Mouse (Mus musculus) WW6 (cell line): ENCODE data around the gene Ptpra.
A peak's percentile ranks its signal among the peaks of the same experiment; 100 is the strongest.
"Not testable (repeated sequence)": the region's sequence is repeated elsewhere in the genome, so short reads cannot be mapped to it uniquely, and the experiment has no call there.

Experiments used
- DNase-seq: peaks from one replicate; pipeline ENCODE4 v3.0.0-alpha.2; 2013; ENCODE audit warnings: low read depth, low spot score

The Ptpra gene

DNA sequence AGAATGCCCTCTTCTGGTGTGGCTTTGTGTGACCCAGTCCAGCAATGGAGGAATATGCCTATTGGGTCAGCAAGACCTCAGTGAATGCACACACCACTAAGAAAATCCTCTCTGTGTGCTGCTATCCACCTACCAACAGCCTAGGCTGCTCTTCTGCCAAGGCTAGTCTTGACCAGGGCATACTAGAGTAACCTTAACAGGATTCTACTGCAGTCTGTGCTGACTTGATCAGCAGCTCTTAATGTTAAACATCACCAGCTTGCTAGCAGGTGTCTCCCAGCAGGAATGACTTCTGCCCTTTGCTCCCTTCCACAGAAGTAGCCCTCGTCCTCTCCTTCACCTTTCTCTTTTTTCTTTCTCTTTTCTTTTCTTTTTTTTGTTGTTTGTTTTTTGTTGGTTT is 106.2 kb downstream of the Ptpra start:
- DNase-seq: no peak

DNA sequence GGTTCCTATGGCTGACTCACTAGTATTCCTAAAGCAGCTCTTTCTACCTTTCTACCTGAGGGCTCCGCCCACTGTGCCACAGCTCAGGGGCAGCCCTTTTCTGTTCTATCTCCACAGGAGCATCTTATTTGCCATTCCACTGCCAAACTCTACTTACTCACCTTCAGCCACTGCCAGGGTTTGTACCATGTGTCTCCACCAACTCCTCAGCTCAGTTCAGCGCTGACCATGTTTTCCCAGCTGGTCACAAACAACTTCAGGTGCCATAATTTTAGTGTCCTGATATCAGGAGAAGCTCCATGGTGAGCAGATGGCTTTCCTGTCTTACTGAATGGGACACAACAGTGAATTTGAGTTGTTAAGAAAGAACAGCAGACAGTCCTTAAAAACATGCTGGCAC is 107.4 kb downstream of the Ptpra start:
- no peak for DNase-seq

DNA sequence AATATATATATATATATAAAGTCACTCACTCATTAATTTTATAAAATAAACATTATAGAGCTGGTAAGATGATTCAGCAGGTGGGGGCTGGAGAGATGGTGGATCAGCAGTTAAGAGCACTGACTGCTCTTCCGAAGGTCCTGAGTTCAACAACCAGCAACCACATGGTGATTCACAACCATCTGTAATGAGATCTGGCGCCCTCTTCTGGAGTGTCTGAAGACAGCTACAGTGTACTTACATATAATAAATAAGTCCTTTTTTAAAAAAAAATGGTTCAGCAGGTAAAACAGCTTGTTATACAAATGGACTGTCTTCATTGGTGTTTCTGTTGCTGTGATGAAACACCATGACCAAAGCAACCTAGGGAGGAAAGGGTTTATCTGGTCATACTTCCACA is 107.9 kb downstream of the Ptpra start:
- DNase-seq: no peak

- DNase-seq: peak; percentile 85
Observed at GRCm38 (mm10) chr2:130563212-130564055, 113.4 kb downstream of the Ptpra start, which contains the start of gene Mrps26. Gene Mrps26, plus strand, starts transcription at chr2:130563742.

DNA sequence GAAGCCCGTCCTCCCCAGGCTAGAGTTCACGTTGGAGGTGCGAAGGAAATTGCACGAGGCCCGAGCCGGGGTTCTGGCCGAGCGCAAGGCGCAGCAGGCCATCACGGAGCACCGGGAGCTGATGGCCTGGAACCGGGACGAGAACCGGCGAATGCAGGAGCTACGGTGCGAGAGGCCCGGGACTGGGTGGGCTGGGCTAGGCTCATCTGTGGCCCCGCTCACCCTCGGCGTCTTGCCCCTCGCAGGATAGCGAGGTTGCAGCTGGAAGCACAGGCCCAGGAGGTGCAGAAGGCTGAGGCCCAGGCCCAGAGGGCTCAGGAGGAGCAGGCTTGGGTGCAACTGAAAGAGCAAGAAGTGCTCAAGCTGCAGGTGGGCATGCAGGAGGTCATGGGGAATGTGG is 114.0 kb downstream of the Ptpra start:
- DNase-seq: no peak

DNA sequence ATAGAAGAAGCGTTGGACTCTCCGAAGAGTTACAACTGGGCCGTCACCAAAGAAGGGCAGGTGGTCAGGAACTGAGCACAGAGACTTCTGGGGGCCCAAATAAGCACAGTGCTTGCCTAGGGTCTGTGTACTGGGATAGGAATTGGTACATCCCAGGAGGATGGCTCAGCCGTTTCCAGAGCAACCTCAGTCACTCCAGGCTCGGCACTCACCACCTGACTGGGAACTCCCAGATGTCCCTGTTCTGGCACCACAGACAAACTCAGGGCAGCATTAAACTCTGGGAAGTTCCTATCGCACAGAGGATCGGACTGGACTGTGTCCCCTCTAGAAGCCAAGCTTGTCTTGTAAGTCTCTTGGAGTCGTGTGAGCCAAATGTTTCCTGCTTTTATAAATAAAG is 114.9 kb downstream of the Ptpra start:
- no peak for DNase-seq

DNA sequence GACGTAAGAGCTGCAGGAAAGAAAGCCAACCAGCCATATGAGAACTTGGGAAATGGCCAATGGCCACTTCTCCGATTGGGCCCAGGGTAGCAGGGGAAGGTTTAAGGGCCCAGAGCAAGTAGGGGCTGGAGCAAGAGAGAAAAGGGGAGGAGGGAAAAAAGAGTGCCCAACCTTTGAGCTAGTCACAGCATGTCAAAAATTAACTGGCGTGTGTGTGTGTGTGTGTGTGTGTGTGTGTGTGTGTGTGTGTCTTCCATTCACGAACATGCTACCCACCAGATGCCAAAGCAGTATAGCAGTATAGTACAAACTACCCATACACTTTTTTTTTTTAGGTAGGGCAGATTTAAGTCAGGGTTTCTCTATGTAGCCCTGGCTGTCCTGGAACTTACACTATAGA is 118.8 kb downstream of the Ptpra start:
- DNase-seq: no peak

DNA sequence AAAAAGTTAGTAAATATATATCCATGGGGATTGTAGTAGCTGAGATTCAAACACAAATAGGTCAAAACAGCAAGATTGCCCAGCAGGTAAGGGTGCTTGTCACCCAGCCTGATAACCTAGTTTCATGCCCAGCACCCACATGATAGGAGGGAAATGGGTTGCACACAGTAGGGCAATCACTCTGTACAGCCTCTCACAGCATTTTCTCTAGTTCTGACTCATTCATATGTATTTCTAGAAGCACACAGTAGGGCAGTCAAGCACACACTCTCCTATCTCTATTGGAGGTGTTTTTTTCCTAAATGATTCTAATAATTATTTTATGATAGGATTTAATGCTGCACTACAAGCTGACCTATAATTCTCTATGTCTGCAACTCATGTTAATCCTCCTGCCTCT is 119.8 kb downstream of the Ptpra start:
- no peak for DNase-seq

DNA sequence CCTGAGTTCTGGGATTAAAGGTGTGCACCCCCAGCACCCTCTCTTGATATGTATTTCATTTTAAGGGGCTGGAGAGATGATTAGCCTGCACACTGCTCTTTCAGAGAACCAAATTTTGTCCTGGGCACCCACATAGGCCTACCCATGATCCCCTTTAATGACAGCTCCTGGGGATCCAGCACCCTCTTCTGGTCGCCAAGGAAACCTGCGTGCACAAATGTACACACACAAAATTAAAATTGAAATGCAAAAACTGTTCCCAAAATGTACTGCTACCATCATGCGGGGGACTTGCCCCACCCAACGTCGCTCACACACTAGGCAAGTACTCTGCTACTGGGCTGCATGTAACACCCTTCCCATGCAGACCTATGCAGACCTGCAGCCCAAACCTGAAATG is 124.9 kb downstream of the Ptpra start:
- no peak for DNase-seq

DNA sequence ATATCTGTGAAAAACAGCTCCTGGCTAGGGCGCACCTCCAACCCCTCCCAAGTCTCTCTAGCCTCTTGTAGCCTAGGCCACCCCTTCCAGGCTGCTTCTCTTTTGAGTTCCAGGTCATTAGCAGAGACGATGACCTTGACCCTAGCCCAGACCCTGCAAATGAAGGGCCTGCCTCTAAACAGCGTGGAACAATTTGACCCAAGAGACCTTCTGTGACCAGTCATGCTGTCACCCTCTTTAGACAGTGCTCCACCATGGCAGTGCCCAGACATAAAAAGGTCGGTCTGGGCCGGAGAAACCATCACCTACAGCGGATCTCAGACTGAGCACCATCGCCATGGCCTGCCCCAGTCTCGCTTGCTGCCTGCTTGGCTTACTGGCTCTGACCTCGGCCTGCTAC is 125.8 kb downstream of the Ptpra start, which contains the start of gene Oxt:
Gene Oxt, plus strand, starts transcription at position 301 of the 400 bp plus-strand sequence.
- no peak for DNase-seq

GRCm38 (mm10) chr2:130576564-130576963 is 126.5 kb downstream of the Ptpra start:
- not testable (repeated sequence) for DNase-seq

GRCm38 (mm10) chr2:130577021-130577420 is 126.9 kb downstream of the Ptpra start:
- DNase-seq: no peak

DNA sequence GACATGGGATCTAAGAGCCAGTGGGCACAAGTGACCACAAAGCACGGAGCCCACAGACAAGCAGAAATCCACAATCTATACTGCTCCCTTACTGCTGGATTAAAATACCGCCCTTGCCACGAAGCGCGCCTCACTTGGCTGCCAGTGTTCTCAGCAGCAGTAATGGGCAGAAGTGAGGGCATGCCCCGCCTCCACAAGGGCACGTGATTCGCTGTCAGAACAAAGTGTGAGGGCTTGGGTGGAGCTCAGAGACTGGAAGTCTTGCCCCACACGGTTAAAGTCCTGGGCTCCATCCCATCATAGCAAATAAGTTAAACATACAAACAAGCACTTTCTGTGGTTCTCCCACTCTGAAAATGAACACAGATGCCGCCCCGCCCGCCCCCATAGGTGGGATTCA is 127.6 kb downstream of the Ptpra start:
- DNase-seq: no peak

- peak; percentile 28 for DNase-seq
Observed at GRCm38 (mm10) chr2:130578148-130578547, 128.1 kb downstream of the Ptpra start.

GRCm38 (mm10) chr2:130579791-130580190 is 129.7 kb downstream of the Ptpra start:
- no peak for DNase-seq

DNA sequence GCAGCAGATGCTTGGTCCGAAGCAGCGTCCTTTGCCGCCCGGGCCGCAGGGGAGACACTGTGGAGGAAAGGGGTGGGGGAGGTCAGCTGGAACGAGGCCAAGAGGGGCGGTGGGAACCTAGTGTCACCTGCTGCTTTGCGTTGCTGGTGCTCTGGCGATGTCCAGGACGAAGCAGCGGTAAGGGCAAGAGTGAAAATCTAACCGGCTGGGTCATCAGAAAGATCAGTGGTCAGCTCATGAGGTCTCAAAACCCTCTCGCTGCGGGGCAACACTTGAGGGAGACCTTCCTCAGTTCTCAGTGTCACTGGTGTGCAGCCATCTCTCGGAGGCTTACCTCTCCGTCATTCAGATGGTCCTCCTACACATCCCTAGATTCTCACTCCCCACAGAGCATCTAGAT is 131.1 kb downstream of the Ptpra start:
- no peak for DNase-seq

DNA sequence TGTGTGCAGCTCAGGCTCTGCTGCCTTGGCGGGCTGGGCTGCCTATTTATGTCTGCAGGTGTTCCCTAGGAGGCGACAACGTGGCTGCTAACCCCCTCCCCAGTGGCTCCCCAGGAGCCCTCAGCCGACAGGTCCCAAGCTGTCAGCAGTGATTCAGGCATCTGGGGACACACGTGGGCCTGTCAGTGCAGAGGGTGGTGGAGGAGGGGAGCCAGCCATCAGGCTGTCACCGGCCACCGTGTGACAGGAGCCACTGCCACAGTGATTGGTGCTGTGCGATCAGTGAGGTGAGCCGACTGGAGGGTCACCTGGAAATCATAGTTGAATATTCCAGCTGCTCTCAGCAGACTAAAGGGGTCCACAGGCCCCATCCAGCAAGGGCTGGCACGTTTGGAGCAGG is 132.5 kb downstream of the Ptpra start, which contains the start of gene Avp:
Gene Avp, minus strand, starts transcription at position 3 of the 400 bp plus-strand sequence.
- DNase-seq: no peak

GRCm38 (mm10) chr2:130583902-130584560 is 134.0 kb downstream of the Ptpra start:
- no peak for DNase-seq

DNA sequence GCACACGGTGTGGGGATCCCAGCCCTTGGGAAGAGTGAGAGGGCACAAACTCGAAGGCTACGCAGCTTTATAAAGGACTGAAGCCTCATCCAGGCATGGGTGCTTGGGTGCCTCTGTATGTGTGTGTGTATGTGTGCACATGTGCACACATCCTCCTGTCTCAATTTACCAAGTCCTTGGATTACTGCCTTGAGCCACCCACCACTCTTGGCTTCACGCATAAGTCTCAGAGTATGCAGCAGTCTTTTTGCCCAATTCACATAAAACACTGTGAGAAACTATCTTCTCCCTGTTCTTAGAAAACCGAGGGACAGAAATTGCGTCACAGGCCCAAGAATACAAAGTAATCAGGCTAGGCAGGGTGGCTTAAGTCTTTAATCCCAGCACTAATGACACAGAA is 135.9 kb downstream of the Ptpra start:
- DNase-seq: no peak

GRCm38 (mm10) chr2:130588373-130588772 is 138.3 kb downstream of the Ptpra start:
- DNase-seq: no peak

- DNase-seq: no peak
Observed at GRCm38 (mm10) chr2:130589157-130589556, 139.1 kb downstream of the Ptpra start.

GRCm38 (mm10) chr2:130589761-130590160 is 139.7 kb downstream of the Ptpra start:
- DNase-seq: no peak

DNA sequence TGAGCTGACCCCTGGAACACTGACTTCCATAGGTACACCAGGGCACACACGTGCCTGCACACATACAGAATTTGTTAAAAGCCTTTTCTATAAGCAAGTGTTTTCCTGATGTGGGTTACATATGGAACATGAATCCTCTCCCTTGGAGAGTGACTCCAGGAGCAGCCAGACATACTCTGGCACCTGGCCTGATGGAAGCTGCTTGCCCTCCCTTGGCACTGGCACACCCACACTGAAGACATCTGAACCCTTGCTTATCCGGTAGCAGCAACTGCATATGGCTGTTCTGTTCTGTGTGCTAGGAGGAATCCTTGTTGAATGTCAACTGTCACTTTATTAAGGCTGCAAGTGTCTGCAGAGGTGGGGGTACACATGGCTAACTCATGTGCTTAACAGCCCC is 140.9 kb downstream of the Ptpra start:
- DNase-seq: no peak
